Mouse (Mus musculus): ENCODE results near the gene Adi1. TPM values are rescaled to one million over a fixed set of nuclear protein-coding genes. Genes with fewer than 3 reads are reported as not detected.
A peak's percentile ranks its signal among the peaks of the same experiment; 100 is the strongest.

The Adi1 gene
- total and polyA plus RNA-seq, 3 experiments: 18.1 to 54.8 TPM; not detected in 1

- TF ChIP-seq CTCF (IDR thresholded peaks at IDR 0.05 in 2 of 3, conservative IDR thresholded peaks at IDR 0.05 in 1 of 3; ENCODE audit: control insufficient read depth in 1 of 3, insufficient read depth in 1 of 3, low read depth in 2 of 3, low read length in 3 of 3, poor library complexity in 1 of 3, severe bottlenecking in 1 of 3): no peak
- TF ChIP-seq USF2 (IDR thresholded peaks at IDR 0.05; ENCODE audit: borderline replicate concordance in 1 of 2, insufficient read depth in 1 of 2, low read depth in 1 of 2, low read length in 2 of 2): no peak
- no peak for TF ChIP-seq USF1 (IDR thresholded peaks at IDR 0.05; ENCODE audit: low read depth, low read length)
- peak in 1 of 2 experiments; percentile 51; a peak in 2 of 4 replicates for TF ChIP-seq POLR2A (IDR thresholded peaks at IDR 0.05; ENCODE audit: control insufficient read depth in 1 of 2, insufficient read depth in 1 of 2, low read depth in 1 of 2, low read length in 2 of 2, poor library complexity in 1 of 2)
- peak; percentile 30; the same call in 1 of the 2 replicates for TF ChIP-seq GABPA (IDR thresholded peaks at IDR 0.05; ENCODE audit: low read depth, low read length)
- TF ChIP-seq MAFK (IDR thresholded peaks at IDR 0.05; ENCODE audit: borderline replicate concordance, low read depth, low read length): peak; percentile 93
- TF ChIP-seq RCOR1 (IDR thresholded peaks at IDR 0.05; ENCODE audit: low read depth, low read length): no peak
- TF ChIP-seq RAD21 (IDR thresholded peaks at IDR 0.05; ENCODE audit: low read depth, low read length): no peak
- 0 out of 2 replicates have a peak, but pooled peaks have one; percentile 1 for TF ChIP-seq SMC3 (IDR thresholded peaks at IDR 0.05; ENCODE audit: low read depth, low read length)
- TF ChIP-seq UBTF (IDR thresholded peaks at IDR 0.05; ENCODE audit: borderline replicate concordance, insufficient read depth, low read depth, low read length): no peak
- TF ChIP-seq TBP (IDR thresholded peaks at IDR 0.05; ENCODE audit: low read depth, low read length): no peak
- peak; percentile 18; the same call in 1 of the 2 replicates for TF ChIP-seq POLR2AphosphoS2 (IDR thresholded peaks at IDR 0.05; ENCODE audit: low read length)
- DNase-seq (ENCODE audit: low read depth, low spot score): peak; percentile 64
- Histone ChIP-seq H3K9ac (ENCODE audit: control insufficient read depth, low read depth, low read length, poor library complexity, severe bottlenecking) (no peak overlapping the region), H3K79me2 (ENCODE audit: control insufficient read depth, insufficient read depth, low read length, poor library complexity) (peaks cover 17% of the 10 kb centered on the region), H3K4me1 (ENCODE audit: control insufficient read depth in 1 of 2, insufficient read depth in 2 of 2, low read length in 2 of 2) (peaks cover 0 to 26% of the 10 kb centered on the region in 2 experiments; a peak in 3 of 4 replicates), H3K36me3 (ENCODE audit: control insufficient read depth in 1 of 2, insufficient read depth in 2 of 2, low read length in 2 of 2) (peaks cover 24 to 37% of the 10 kb centered on the region in 2 experiments), H3K27ac (ENCODE audit: control insufficient read depth, low read depth, low read length) (peak overlapping the region; percentile 1; the same call in 1 of the 2 replicates), H3K27me3 (ENCODE audit: control insufficient read depth in 1 of 2, insufficient read depth in 2 of 2, low read length in 2 of 2) (no peaks in the 10 kb centered on the region), H3K4me3 (ENCODE audit: control insufficient read depth in 1 of 2, insufficient read depth in 1 of 2, low read depth in 2 of 2, low read length in 2 of 2) (no peak overlapping the region), H3K9me3 (replicated peaks; ENCODE audit: insufficient read depth, low read length) (no peaks in the 10 kb centered on the region)
Observed at GRCm38 (mm10) chr12:28628436-28628835, 46.6 kb upstream of the Adi1 start.

DNA sequence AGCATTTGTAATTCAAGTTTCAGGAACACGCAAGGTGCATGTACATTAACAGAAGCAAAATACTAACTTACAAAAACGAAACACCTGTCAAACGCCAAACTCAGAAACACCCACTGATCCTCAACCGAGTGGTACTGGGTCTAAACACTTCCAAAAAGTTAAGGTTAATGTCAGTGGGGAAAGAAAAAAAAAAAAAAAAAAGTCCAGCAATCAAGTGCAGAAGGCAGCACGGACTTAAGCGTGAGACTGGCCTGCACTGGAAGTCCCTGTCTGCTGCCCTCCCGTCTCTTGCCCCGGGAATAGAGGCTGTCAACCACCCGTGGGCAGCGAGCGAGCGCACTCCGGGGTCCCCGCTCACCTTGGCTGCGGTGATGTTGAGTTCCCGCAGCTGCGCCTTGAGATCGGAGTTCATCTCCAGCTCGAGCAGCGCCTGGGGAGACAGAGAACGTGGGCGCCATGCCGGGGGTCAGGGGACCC, 39.9 kb upstream of the Adi1 start:
- H3K9me3 ChIP-seq (replicated peaks; ENCODE audit: insufficient read depth, low read length): no peaks in the 10 kb centered on the region
- TF ChIP-seq E2F4 (IDR thresholded peaks at IDR 0.05; ENCODE audit: borderline replicate concordance, low read depth, low read length): no peak
- TF ChIP-seq ZKSCAN1 (IDR thresholded peaks at IDR 0.05; ENCODE audit: low read depth, low read length): no peak
- TF ChIP-seq MAZ (IDR thresholded peaks at IDR 0.05; ENCODE audit: low read depth, low read length): 0 out of 2 replicates have a peak, but pooled peaks have one; percentile 17
- TF ChIP-seq ZMIZ1 (IDR thresholded peaks at IDR 0.05; ENCODE audit: low read depth, low read length): no peak
- no peak for TF ChIP-seq MYC (IDR thresholded peaks at IDR 0.05; ENCODE audit: low read depth, low read length)
- TF ChIP-seq CHD1 (IDR thresholded peaks at IDR 0.05; ENCODE audit: low read depth, low read length): peak; percentile 95
- no peak for TF ChIP-seq ETS1 (IDR thresholded peaks at IDR 0.05; ENCODE audit: low read depth, low read length)
- no peak for TF ChIP-seq USF1 (IDR thresholded peaks at IDR 0.05; ENCODE audit: low read depth, low read length)
- TF ChIP-seq POLR2AphosphoS5 (IDR thresholded peaks at IDR 0.05; ENCODE audit: borderline replicate concordance, low read depth, low read length): no peak
- no peak for TF ChIP-seq MEF2A (IDR thresholded peaks at IDR 0.05; ENCODE audit: extremely low read depth, insufficient replicate concordance, low read depth, low read length, poor library complexity, severe bottlenecking)
- TF ChIP-seq GATA1 (IDR thresholded peaks at IDR 0.05; ENCODE audit: low read depth, low read length): no peak
- TF ChIP-seq EP300 (IDR thresholded peaks at IDR 0.05; ENCODE audit: low read depth in 1 of 2, low read length in 2 of 2): no peak
- H3K36me3 ChIP-seq (ENCODE audit: control insufficient read depth in 1 of 2, insufficient read depth in 2 of 2, low read length in 2 of 2): peaks cover 33 to 34% of the 10 kb centered on the region in 2 experiments
- peak; percentile 51 for DNase-seq (ENCODE audit: low read depth, low spot score)
- no peaks in the 10 kb centered on the region for H3K27me3 ChIP-seq (ENCODE audit: control insufficient read depth in 1 of 2, insufficient read depth in 2 of 2, low read length in 2 of 2)
- peak overlapping the region; percentile 67 for H3K27ac ChIP-seq (ENCODE audit: control insufficient read depth, low read depth, low read length)
- peak overlapping the region; percentile 68 to 76 for H3K4me3 ChIP-seq (ENCODE audit: control insufficient read depth in 1 of 2, insufficient read depth in 1 of 2, low read depth in 2 of 2, low read length in 2 of 2)
- H3K79me2 ChIP-seq (ENCODE audit: control insufficient read depth, insufficient read depth, low read length, poor library complexity): peaks cover 39% of the 10 kb centered on the region
- H3K9ac ChIP-seq (ENCODE audit: control insufficient read depth, low read depth, low read length, poor library complexity, severe bottlenecking): peak overlapping the region; percentile 94
- peaks cover 0 to 26% of the 10 kb centered on the region in 2 experiments; a peak in 3 of 4 replicates for H3K4me1 ChIP-seq (ENCODE audit: control insufficient read depth in 1 of 2, insufficient read depth in 2 of 2, low read length in 2 of 2)

Measured in MEL (cell line).